ENCODE assay signal across 29 mouse cellular contexts in the genomic region with DNA sequence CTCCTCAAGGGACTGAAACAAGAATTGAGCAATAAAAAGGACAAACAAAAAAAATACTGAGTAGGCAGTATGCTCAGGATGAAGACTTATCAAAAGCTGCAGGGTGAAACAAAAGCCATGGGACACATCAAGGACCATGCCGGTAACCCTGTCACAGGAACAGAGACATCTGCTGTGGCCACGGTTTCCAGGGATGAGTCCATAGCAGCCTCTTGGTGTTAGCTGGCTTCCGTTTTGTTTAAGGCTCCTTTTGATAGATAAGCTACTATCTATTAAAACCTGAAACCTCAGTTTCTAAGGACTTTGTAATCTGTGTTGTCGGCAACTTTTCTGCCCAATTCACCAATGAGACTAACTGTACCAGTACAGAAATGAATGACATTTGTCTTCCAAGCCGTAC. TPM values are rescaled to one million over a fixed set of nuclear protein-coding genes. Genes with fewer than 3 reads are reported as not detected.
"Had no signal": no experiment of that assay in that cellular context is flagged by ENCODE, and none has a peak within 500 bp of the region (broad histone marks: within the 10 kb centered on the region; RNA-seq: fewer than 3 reads in every experiment).

No protein-coding gene starts in this region.

- H3K27ac ChIP-seq: kidney, embryonic 15.5 days; liver, embryonic 13.5 days; macrophage; midbrain, embryonic 12.5 days; midbrain, embryonic 15.5 days; neural tube, embryonic 12.5 days; neural tube, embryonic 15.5 days had no signal

- H3K27me3 ChIP-seq: kidney, embryonic 15.5 days; liver, embryonic 13.5 days; midbrain, embryonic 12.5 days; midbrain, embryonic 15.5 days; neural tube, embryonic 12.5 days; neural tube, embryonic 15.5 days had no signal

- ATAC-seq: midbrain, embryonic 15.5 days had no signal

- H3K4me3 ChIP-seq: kidney, embryonic 15.5 days; liver, embryonic 13.5 days; midbrain, embryonic 12.5 days; midbrain, embryonic 15.5 days; neural tube, embryonic 12.5 days; neural tube, embryonic 15.5 days had no signal

- DNase-seq: kidney, adult 11 months; kidney, adult 8-10 months; kidney, postnatal 10 days; kidney, postnatal 36 days; layer of hippocampus, postnatal 36 days; liver, embryonic 13.5 days; lung, adult 2 months; lung, postnatal 14 days; right cerebral cortex, adult 18-20 months; right cerebral cortex, postnatal 14 days; thymus, adult 18-20 months; thymus, postnatal 36 days had no signal

- H3K9ac ChIP-seq: kidney, embryonic 15.5 days; liver, embryonic 13.5 days; midbrain, embryonic 12.5 days; midbrain, embryonic 15.5 days; neural tube, embryonic 12.5 days; neural tube, embryonic 15.5 days had no signal

- H3K4me1 ChIP-seq: kidney, embryonic 15.5 days; neural tube, embryonic 12.5 days had no signal

- H3K4me2 ChIP-seq: kidney, embryonic 15.5 days; liver, embryonic 13.5 days; midbrain, embryonic 12.5 days; midbrain, embryonic 15.5 days; neural tube, embryonic 12.5 days; neural tube, embryonic 15.5 days had no signal

- H3K9me3 ChIP-seq: kidney, embryonic 15.5 days; liver, embryonic 13.5 days; midbrain, embryonic 12.5 days; midbrain, embryonic 15.5 days; neural tube, embryonic 12.5 days; neural tube, embryonic 15.5 days had no signal

RNA-seq across cellular contexts. Expression of a gene that starts 46.9 kb away (rescaled TPM):
- total RNA-seq: liver, adult 2 months had no signal
- polyA plus RNA-seq: midbrain, embryonic 12.5 days; spleen, adult 2 months; testis, adult 2 months had no signal

RNA-seq across cellular contexts. Expression of a gene that starts 50.6 kb away (rescaled TPM):
- total RNA-seq: layer of hippocampus, adult 8-10 months; layer of hippocampus, postnatal 36 days; left cerebral cortex, postnatal 14 days; liver, adult 2 months had no signal
- polyA plus RNA-seq: kidney, embryonic 15.5 days; limb, embryonic 11.5 days; limb, embryonic 14.5 days; liver, adult 2 months; liver, embryonic 13.5 days; liver, embryonic 16.5 days; lung, adult 2 months; lung, embryonic 16.5 days; macrophage; midbrain, embryonic 12.5 days; midbrain, embryonic 15.5 days; neural tube, embryonic 12.5 days; neural tube, embryonic 15.5 days; spleen, adult 2 months; stomach, embryonic 16.5 days; testis, adult 2 months; urinary bladder, adult 2 months had no signal
